Mouse (Mus musculus) natural killer cell, adult 2 months (primary cell): ENCODE measurements around the gene Csrnp2.

ENCODE experiments used
- DNase-seq, 2 experiments: peaks; one replicate each; pipeline ENCODE4 v3.0.0; 2022; ENCODE audit warnings: low spot score in 2 of 2

Gene Csrnp2

DNA sequence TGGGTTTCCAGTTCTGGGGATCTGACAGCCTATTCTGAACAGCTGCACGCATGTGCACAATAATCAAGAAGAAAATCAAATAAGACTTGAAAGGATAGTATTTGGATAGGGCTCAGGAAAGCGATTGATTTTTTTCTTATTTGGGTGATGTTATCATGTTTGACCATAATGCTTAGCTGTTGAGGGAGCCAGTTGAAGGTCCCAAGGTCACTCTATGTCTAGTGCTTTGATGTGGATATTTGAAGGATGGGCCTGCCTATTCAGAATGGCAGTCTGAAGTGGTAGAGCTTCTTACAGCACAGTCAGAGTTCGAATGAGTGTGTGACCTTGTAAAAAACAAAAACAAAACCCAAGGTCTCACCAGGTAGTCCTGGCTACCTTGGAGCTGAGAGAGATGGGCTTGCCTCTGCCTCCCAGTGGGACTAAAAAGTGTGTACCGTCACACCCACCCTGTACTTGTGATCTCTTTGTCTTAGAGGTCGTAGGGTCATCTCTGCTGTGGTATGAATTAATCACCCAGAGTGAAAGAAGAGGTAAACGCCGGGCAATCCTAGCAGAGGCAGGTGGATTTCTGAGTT lies 21.3 kb downstream of the Csrnp2 start:
- DNase-seq, result no peak

GRCm38 (mm10) chr15:100470037-100470436 lies 25.3 kb downstream of the Csrnp2 start:
- DNase-seq, result no peak

- no peak for DNase-seq
Observed at GRCm38 (mm10) chr15:100469189-100469545, 26.1 kb downstream of the Csrnp2 start.

- peak; percentile 76 to 86 for DNase-seq
Observed at GRCm38 (mm10) chr15:100468295-100469188, 26.7 kb downstream of the Csrnp2 start, which contains the start of gene Letmd1. Letmd1 (plus strand) TSS chr15:100469023.

DNA sequence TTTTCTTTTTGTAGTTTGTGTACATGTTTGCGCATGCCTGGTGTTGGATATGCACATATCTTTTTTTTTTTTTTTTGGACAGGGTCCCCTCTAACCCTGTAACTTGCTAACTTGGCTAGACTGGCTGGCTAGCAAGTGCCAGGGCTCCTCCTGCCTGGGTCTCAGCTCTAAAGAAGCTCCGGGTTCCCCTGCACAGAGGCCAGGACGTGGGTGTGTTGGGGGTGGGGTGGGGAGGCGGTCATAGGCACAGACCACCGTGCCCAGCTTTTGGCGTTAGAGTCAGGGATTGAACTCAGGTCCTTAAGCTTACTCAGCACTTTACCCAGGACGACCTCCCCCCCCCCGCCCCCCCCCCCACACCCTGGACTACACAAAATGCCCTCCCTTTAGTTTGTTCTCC lies 27.6 kb downstream of the Csrnp2 start:
- no peak for DNase-seq

DNA sequence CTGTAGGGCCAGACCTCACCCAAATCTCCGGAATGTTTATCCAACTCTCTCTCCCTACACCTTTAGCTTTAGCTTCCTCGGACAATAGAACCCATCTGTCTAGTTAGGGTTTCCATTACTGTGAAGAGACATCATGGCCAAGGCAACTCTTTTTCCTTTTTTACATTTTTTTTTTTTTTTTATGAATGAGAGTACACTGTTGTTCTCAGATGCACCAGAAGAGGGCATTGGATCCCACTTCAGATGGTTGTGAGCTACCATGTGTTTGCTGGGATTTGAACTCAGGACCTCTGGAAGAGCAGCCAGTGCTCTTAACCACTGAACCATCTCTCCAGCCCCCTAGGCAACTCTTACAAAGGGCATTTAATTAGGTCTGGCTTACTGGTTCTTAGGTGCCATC lies 29.9 kb downstream of the Csrnp2 start:
- no peak for DNase-seq

DNA sequence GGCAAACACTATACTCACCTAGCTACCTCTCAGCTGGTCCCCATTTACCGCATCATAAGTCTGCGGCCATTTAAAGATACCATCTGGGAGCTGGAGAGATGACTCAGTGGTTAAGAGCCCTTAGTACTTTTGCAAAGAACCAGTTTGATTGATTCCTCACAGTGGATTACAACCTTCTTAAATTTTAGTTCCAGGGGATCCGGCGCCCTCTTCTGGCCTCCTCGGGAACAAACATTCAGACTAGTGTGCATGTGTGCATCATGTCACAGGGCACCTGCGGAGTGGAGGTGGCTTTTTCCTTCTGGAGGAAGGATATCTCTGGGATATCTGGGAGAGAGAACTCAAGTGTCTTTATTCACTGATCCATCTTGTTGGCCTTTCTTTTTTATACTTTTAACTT lies 31.6 kb downstream of the Csrnp2 start:
- peak; percentile 59 to 73 for DNase-seq

GRCm38 (mm10) chr15:100462086-100462485 lies 33.2 kb downstream of the Csrnp2 start:
- no peak for DNase-seq

DNA sequence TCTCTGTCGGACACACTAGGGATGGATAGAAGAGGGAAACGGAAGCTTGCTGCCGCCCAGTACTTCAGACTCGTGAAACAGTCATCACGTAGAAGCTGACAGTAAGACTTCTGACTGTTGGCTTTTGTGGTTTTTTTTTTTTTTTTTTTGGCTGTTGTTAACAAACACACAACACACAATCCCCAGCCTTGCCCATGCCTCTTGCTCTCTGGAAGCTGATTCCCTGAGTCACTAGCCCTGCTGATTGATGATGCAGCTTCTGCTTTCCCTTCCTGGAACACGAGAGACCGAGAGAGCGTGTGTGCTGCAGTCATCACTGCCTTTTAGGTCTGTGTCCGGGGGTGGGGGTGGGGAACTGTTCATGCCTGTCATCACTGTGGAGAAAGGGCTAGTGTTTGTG lies 33.6 kb downstream of the Csrnp2 start:
- DNase-seq, result no peak

DNA sequence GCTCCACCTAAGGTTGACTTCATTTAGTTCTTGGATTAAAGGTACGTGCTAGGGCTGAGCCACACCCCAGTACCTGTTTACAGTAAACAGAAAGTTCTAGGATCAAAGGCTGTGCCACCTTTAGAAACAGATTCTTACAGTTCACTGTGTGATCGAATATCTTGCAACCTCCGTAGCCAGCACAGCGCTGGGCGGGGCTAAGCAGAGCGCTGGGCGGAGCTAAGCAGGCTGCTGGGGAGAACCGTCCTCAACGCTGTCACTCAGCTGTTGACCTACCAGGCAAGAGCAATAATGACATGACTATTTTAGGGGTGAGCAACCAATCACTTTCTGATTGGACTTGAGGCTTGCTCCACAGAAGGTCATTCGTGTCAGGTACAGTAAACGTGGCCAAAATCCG lies 34.3 kb downstream of the Csrnp2 start:
- DNase-seq, result peak; percentile 27 to 31

- peak; percentile 50 to 70 for DNase-seq
Observed at GRCm38 (mm10) chr15:100458055-100458454, 37.2 kb downstream of the Csrnp2 start.

GRCm38 (mm10) chr15:100457340-100457739 lies 37.9 kb downstream of the Csrnp2 start:
- peak; percentile 68 to 77 for DNase-seq

DNA sequence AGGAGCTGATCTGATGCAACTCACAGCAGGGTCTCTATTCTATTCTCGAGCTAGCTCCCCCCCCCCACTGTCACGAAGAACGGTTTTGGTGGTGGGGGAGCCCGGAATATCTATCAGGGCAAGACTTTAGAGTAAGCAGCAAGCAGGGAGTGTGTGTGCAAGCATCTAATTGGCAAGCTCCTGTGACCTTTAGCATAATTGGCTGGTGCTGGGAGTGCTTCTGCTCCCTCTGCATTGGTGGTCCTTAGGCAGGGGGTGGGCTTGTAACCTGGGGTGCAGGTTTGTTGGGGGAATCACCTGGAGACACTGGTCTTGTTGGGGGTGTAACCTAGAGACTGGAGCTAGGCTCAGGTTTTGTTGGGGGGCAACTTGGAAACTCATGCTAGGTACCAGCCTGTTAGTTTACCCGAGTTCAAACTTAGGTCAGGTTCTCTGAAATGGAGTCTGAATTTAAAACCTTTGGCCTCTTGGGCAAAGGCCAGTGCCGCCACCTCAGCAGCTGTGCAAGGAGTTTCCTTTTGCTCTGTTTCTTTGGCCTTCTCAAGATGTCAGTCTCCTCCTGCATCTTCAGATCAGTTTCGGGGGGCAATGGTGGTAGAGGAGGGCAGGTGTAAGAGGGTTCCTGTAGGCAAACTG lies 38.8 kb downstream of the Csrnp2 start:
- no peak for DNase-seq

DNA sequence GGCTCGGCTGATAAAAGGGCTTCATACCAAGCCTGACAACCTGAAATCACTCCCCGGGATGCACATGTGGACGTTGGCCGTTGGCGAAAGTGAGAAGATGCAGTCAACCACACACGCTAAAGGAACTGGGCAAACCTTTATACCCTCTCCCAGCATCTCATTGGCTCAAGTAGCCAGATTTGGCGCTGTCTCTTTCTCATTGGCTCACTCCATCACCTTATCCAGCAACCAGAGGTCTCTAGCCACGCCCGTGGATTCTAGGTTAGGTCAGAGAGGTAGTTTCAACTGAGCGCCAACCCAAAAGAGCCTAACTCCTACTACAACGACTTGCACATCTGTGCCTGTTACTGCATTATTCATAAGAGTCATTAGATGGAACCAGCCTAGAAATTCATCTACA lies 42.8 kb downstream of the Csrnp2 start:
- DNase-seq, result no peak

DNA sequence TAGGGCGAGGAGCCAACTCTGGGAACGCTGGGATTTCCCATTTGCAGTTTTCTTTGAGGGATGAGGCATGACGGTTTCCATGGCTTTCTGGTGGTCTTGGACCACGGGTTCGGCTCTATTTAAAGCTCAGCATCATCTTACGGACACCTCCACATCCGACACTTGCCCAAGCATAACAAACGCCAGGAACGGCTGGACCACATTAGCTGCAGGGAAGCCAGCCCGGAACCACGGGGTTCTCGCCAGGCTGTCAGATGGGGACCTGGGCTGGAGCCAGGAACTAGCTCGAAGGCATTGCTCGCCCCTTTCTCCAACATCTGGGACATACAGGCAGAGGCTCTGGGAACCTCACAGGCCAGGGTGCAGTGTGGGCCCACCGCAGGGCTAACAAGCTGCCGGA lies 44.0 kb downstream of the Csrnp2 start:
- DNase-seq, result no peak

GRCm38 (mm10) chr15:100449495-100449894 lies 45.8 kb downstream of the Csrnp2 start:
- no peak for DNase-seq

GRCm38 (mm10) chr15:100448572-100448971 lies 46.7 kb downstream of the Csrnp2 start:
- DNase-seq, result no peak

- no peak for DNase-seq
Observed at GRCm38 (mm10) chr15:100446887-100447286, 48.4 kb downstream of the Csrnp2 start.

- DNase-seq, result peak; percentile 82 to 84
Observed at GRCm38 (mm10) chr15:100443126-100443922, 52.0 kb downstream of the Csrnp2 start.

- no peak for DNase-seq
Observed at GRCm38 (mm10) chr15:100436518-100436917, 58.8 kb downstream of the Csrnp2 start.

DNA sequence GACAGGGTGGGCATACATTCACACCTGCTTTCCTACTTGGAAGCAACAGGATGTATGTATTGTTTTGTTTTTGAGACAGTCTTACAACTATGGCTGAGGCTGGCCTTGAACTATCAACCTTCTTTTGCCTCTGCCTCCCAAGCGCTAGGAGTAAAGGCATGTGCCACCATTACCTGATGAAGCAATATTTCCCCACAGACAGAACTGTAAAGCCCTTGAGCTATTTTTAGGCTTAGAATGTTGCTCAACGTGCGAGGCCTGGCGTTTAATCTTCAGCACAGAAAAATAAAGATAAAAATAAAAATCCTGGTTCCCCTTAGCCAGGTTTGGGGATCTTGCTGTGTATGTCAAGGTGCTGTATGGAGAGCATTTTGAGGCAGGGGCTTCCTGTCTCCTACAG lies 59.2 kb downstream of the Csrnp2 start:
- no peak for DNase-seq

- no peak for DNase-seq
Observed at GRCm38 (mm10) chr15:100433234-100433633, 62.1 kb downstream of the Csrnp2 start.
